Mouse (Mus musculus) left cerebral cortex, adult 2 months (tissue): ENCODE results near the gene Hdac9. TPM values are rescaled to one million over a fixed set of nuclear protein-coding genes. Genes with fewer than 3 reads are reported as not detected.
"Not testable (repeated sequence)": the region's sequence is repeated elsewhere in the genome, so short reads cannot be mapped to it uniquely, and the experiment has no call there.

ENCODE experiments used
- DNase-seq, 2 experiments: peaks; one replicate each; pipeline ENCODE4 v3.0.0; 2021 to 2022; ENCODE audit warnings: low spot score in 2 of 2, mixed read lengths in 1 of 2; ENCODE audit errors: extremely low spot score in 1 of 2
- H3K27ac ChIP-seq: fragments of 200-600 bp; 2 replicates; pipeline ENCODE4 v1.8.1; 2022
- H3K4me3 ChIP-seq: fragments of 200-600 bp; 2 replicates; pipeline ENCODE4 v1.8.1; 2022
- CTCF ChIP-seq: fragments of 200-600 bp; IDR thresholded peaks from 2 replicates; pipeline ENCODE4 v1.8.1; 2022; ENCODE audit warnings: antibody characterized with exemption, mild to moderate bottlenecking, moderate library complexity
- intact Hi-C: fragments of 180-260 bp; cut with DNase I; formaldehyde crosslinking; loops from one replicate; pipeline ENCODE4 v1.15.1; 2025
- total RNA-seq, 2 experiments: library from RNA; stranded (reverse); gene quantifications; 2 replicates each; pipeline ENCODE4 v1.2.3; 2021

The Hdac9 gene
- total RNA-seq, 2 experiments from 2014 or later = 58.1 to 59.7 TPM

GRCm38 (mm10) chr12:34076981-34077380 is 839.9 kb downstream of the Hdac9 start:
- TF ChIP-seq CTCF = no peak

GRCm38 (mm10) chr12:34075805-34076509 is 840.9 kb downstream of the Hdac9 start:
- Histone ChIP-seq H3K27ac (peak overlapping the region; percentile 2; the same call in 1 of the 2 replicates), H3K4me3 (no peak overlapping the region)
- intact Hi-C loops = loop anchor here (10.0 kb wide), 1 partner anchor 449 kb away; no protein-coding TSS in a partner anchor
- TF ChIP-seq CTCF = no peak
- DNase-seq = no peak

More at GRCm38 (mm10) chr12:34076981-34077380, 839.9 kb downstream of the Hdac9 start:
- H3K27ac ChIP-seq = no peak overlapping the region
- DNase-seq = no peak
- H3K4me3 ChIP-seq = no peak overlapping the region
- intact Hi-C loops = loop anchor here (10.0 kb wide), 1 partner anchor 448 kb away; no protein-coding TSS in a partner anchor

- intact Hi-C loops = no loop called here
- Histone ChIP-seq H3K27ac (peak overlapping the region; percentile 21; the same call in 1 of the 2 replicates), H3K4me3 (no peak overlapping the region)
- DNase-seq = no peak
- no peak for TF ChIP-seq CTCF
These were observed 864.4 kb downstream of the Hdac9 start for GRCm38 (mm10) chr12:34052508-34052907.

GRCm38 (mm10) chr12:34052036-34052435 is 864.9 kb downstream of the Hdac9 start:
- DNase-seq = peak in 1 of 2 experiments; percentile 16

GRCm38 (mm10) chr12:34051112-34051511 is 865.8 kb downstream of the Hdac9 start:
- TF ChIP-seq CTCF = peak; percentile 29
- no peak overlapping the region for H3K27ac ChIP-seq
- intact Hi-C loops = no loop called here
- H3K4me3 ChIP-seq = no peak overlapping the region
- peak in 1 of 2 experiments; percentile 15 for DNase-seq

More at GRCm38 (mm10) chr12:34052036-34052435, 864.9 kb downstream of the Hdac9 start:
- intact Hi-C loops = no loop called here
- peak overlapping the region; percentile 21; the same call in 1 of the 2 replicates for H3K27ac ChIP-seq
- no peak for TF ChIP-seq CTCF
- H3K4me3 ChIP-seq = no peak overlapping the region

GRCm38 (mm10) chr12:34040949-34041348 is 875.9 kb downstream of the Hdac9 start:
- Histone ChIP-seq H3K4me3 (no peak overlapping the region), H3K27ac (no peak overlapping the region)
- TF ChIP-seq CTCF = no peak
- peak in 1 of 2 experiments; percentile 18 for DNase-seq
- intact Hi-C loops = no loop called here

GRCm38 (mm10) chr12:34040061-34040460 is 876.8 kb downstream of the Hdac9 start:
- no peak for DNase-seq
- no peak overlapping the region for H3K4me3 ChIP-seq
- intact Hi-C loops = no loop called here
- no peak for TF ChIP-seq CTCF
- peak overlapping the region; percentile 32; the same call in 1 of the 2 replicates for H3K27ac ChIP-seq

GRCm38 (mm10) chr12:34009796-34010195 is 907.1 kb downstream of the Hdac9 start:
- intact Hi-C loops, DNase-seq: not testable (repeated sequence)

More at GRCm38 (mm10) chr12:34009796-34010195, 907.1 kb downstream of the Hdac9 start:
- H3K27ac ChIP-seq, H3K4me3 ChIP-seq: not testable (repeated sequence)

Other genes with a start within 250 kb of the Hdac9 start
- not detected for gene Prps1l1, start 67.7 kb upstream of the Hdac9 start, total RNA-seq
- 10 to 100 TPM; 61.1 to 67.2 TPM for gene Snx13, start 130.1 kb upstream of the Hdac9 start, total RNA-seq